ENCODE assay signal across 21 mouse cellular contexts in the genomic region with DNA sequence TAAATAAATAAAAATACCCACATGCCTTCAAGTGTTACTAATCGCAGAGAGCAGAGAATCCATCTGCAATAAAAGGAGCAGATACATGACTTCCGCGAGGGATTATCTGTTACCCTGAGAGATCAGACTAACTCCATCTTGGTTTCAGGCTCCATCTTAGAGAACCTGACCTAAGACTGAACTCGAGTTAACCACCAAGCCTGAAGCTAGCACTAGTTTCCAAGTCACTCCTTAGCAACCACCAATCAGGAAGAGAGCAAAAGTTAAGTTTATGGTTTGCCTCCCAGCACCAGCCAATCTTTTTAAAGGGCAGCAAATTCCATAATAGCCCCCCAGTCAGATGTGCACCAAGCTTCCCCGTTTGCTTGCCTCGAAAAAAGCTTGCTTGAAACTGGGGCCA.
"Had no signal": no experiment of that assay in that cellular context is flagged by ENCODE, and none has a peak within 500 bp of the region (broad histone marks: within the 10 kb centered on the region; RNA-seq: fewer than 3 reads in every experiment).

No protein-coding gene starts in this region.

- H3K4me2 ChIP-seq: limb, embryonic 12.5 days; limb, embryonic 15.5 days; liver, embryonic 12.5 days; liver, embryonic 15.5 days; midbrain, embryonic 11.5 days; neural tube, embryonic 12.5 days; neural tube, embryonic 15.5 days; stomach, embryonic 15.5 days had no signal

- H3K9ac ChIP-seq: limb, embryonic 12.5 days; limb, embryonic 15.5 days; liver, embryonic 12.5 days; liver, embryonic 15.5 days; neural tube, embryonic 12.5 days; neural tube, embryonic 15.5 days; stomach, embryonic 15.5 days had no signal

- H3K4me1 ChIP-seq: limb, embryonic 12.5 days; liver, embryonic 12.5 days; liver, embryonic 15.5 days; neural tube, embryonic 15.5 days; stomach, embryonic 15.5 days had no signal

- DNase-seq: kidney, adult 18-20 months; kidney, adult 9 months; kidney, postnatal 14 days; kidney, postnatal 4 days; left cerebral cortex, postnatal 4 days; midbrain, embryonic 14.5 days; right cerebral cortex, adult 18-20 months; right cerebral cortex, postnatal 14 days; right cerebral cortex, postnatal 4 days; spleen, adult 18-20 months; thymus, postnatal 25 days had no signal

- ATAC-seq: intestine, embryonic 16.5 days; liver, embryonic 12.5 days had no signal

- H3K27ac ChIP-seq: limb, embryonic 12.5 days; limb, embryonic 15.5 days; liver, embryonic 12.5 days; liver, embryonic 15.5 days; neural tube, embryonic 12.5 days; neural tube, embryonic 15.5 days; stomach, embryonic 15.5 days had no signal

- H3K4me3 ChIP-seq: limb, embryonic 12.5 days; limb, embryonic 15.5 days; liver, embryonic 12.5 days; liver, embryonic 15.5 days; megakaryocyte, embryonic 14.5 days; neural tube, embryonic 12.5 days; neural tube, embryonic 15.5 days; stomach, embryonic 15.5 days had no signal

- H3K27me3 ChIP-seq: limb, embryonic 12.5 days; limb, embryonic 15.5 days; liver, embryonic 12.5 days; liver, embryonic 15.5 days; megakaryocyte, embryonic 14.5 days; neural tube, embryonic 12.5 days; neural tube, embryonic 15.5 days; stomach, embryonic 15.5 days had no signal

- H3K9me3 ChIP-seq: limb, embryonic 12.5 days; limb, embryonic 15.5 days; liver, embryonic 12.5 days; liver, embryonic 15.5 days; neural tube, embryonic 12.5 days; neural tube, embryonic 15.5 days; stomach, embryonic 15.5 days had no signal

- H3K36me3 ChIP-seq: limb, embryonic 12.5 days; limb, embryonic 15.5 days; liver, embryonic 12.5 days; liver, embryonic 15.5 days; neural tube, embryonic 12.5 days; neural tube, embryonic 15.5 days; stomach, embryonic 15.5 days had no signal
